Mouse (Mus musculus) neural tube, embryonic 15.5 days (tissue): ENCODE measurements around the gene Hand2. TPM values are rescaled to one million over a fixed set of nuclear protein-coding genes. Genes with fewer than 3 reads are reported as not detected.

ENCODE experiments used
- ATAC-seq: fragments of 200-750 bp; cut with Nextera tagmentation; 2 replicates; pipeline ENCODE4 v1.8.0; 2017; ENCODE audit warnings: mild to moderate bottlenecking, moderate TSS enrichment, moderate library complexity; ENCODE audit not compliant: low FRiP score
- H3K27ac ChIP-seq: fragments of 300-500 bp; sonication (generic); replicated peaks from 2 replicates; pipeline ENCODE4 v1.5.1; 2015; ENCODE audit warnings: mild to moderate bottlenecking, inconsistent platforms
- H3K27me3 ChIP-seq: fragments of 300-500 bp; sonication (generic); replicated peaks from 2 replicates; pipeline ENCODE4 v1.6.1; 2015; ENCODE audit warnings: inconsistent platforms
- H3K36me3 ChIP-seq: fragments of 300-500 bp; sonication (generic); 2 replicates; pipeline ENCODE4 v1.6.1; 2015; ENCODE audit warnings: inconsistent platforms
- H3K4me1 ChIP-seq: fragments of 300-500 bp; sonication (generic); 2 replicates; pipeline ENCODE4 v1.6.1; 2015; ENCODE audit warnings: inconsistent platforms
- H3K4me2 ChIP-seq: fragments of 300-500 bp; sonication (generic); 2 replicates; pipeline ENCODE4 v1.6.1; 2015; ENCODE audit warnings: inconsistent platforms, mild to moderate bottlenecking, moderate library complexity
- H3K4me3 ChIP-seq: fragments of 300-500 bp; sonication (generic); replicated peaks from 2 replicates; pipeline ENCODE4 v1.5.1; 2015; ENCODE audit warnings: mild to moderate bottlenecking, inconsistent platforms
- H3K9ac ChIP-seq: fragments of 300-500 bp; sonication (generic); replicated peaks from 2 replicates; pipeline ENCODE4 v1.6.1; 2015; ENCODE audit warnings: mild to moderate bottlenecking, inconsistent platforms
- H3K9me3 ChIP-seq: fragments of 300-500 bp; sonication (generic); replicated peaks from 2 replicates; pipeline ENCODE4 v1.6.1; 2016; ENCODE audit warnings: inconsistent platforms
- WGBS: fragments of 180-500 bp; shearing (Covaris S2); methylation state at CpG from one replicate; pipeline ENCODE4 v1.1.7; 2015; ENCODE audit warnings: mixed read lengths; 5-methylcytosine and 5-hydroxymethylcytosine counted together
- polyA plus RNA-seq: library from polyadenylated mRNA; unstranded; fragments of >200 nt; fragmentation: Nextera tagmentation; extraction: Ambion mirVana; gene quantifications from 2 replicates; pipeline ENCODE4 v1.2.1, GENCODE M21; 2015

Gene Hand2
- polyA plus RNA-seq, 1 experiment from 2014 or later, result not detected

- Histone ChIP-seq H3K4me1 (0 out of 2 replicates have a peak, but pooled peaks cover under 1% of the 10 kb centered on the region), H3K27ac (no peak overlapping the region), H3K4me3 (no peak overlapping the region), H3K4me2 (no peak overlapping the region), H3K36me3 (no peaks in the 10 kb centered on the region), H3K9me3 (no peaks in the 10 kb centered on the region), H3K9ac (no peak overlapping the region), H3K27me3 (peaks cover 97% of the 10 kb centered on the region)
- ATAC-seq, result no peak
- WGBS, result 6% methylated on average over 4 of the region's 4 CpGs
Measured at GRCm38 (mm10) chr8:57348251-57348650, 27.5 kb downstream of the Hand2 start.

GRCm38 (mm10) chr8:57348866-57349520, 28.2 kb downstream of the Hand2 start:
- WGBS, result 1% methylated on average over 23 of the region's 23 CpGs
- no peak overlapping the region for H3K4me2 ChIP-seq
- no peak for ATAC-seq
- H3K9ac ChIP-seq, result no peak overlapping the region
- H3K36me3 ChIP-seq, result no peaks in the 10 kb centered on the region
- H3K27me3 ChIP-seq, result peaks cover 97% of the 10 kb centered on the region
- peaks cover 8% of the 10 kb centered on the region for H3K4me1 ChIP-seq
- no peaks in the 10 kb centered on the region for H3K9me3 ChIP-seq
- H3K27ac ChIP-seq, result no peak overlapping the region
- H3K4me3 ChIP-seq, result no peak overlapping the region

DNA sequence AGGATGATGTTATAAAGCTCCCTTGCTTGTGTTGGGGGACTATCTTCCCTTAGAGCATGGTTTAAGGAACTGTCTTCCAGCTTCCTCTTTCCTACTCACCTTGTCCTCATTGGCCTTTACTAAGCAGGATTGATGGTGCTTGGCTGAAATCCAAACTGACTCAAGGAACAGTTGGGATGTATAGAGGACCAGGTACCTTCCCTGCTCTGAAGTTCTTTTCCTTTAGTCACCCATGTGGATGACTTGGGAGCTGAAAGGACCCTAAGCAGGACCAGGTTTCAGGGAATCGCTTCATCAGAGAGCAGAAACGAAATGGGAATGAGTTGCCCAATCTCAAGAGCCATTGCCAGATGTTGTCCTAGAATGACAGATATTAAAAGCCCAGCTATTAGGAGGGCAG, 31.1 kb downstream of the Hand2 start:
- H3K4me3 ChIP-seq, result no peak overlapping the region
- ATAC-seq, result no peak
- peaks cover 80% of the 10 kb centered on the region for H3K27me3 ChIP-seq
- H3K9me3 ChIP-seq, result no peaks in the 10 kb centered on the region
- H3K9ac ChIP-seq, result no peak overlapping the region
- peaks cover 9% of the 10 kb centered on the region for H3K4me1 ChIP-seq
- H3K27ac ChIP-seq, result no peak overlapping the region
- no peaks in the 10 kb centered on the region for H3K36me3 ChIP-seq
- H3K4me2 ChIP-seq, result no peak overlapping the region
- 29% methylated on average over 2 of the region's 2 CpGs for WGBS

- 1% methylated on average over 37 of the region's 37 CpGs for WGBS
- peak; percentile 96 for ATAC-seq
- no peaks in the 10 kb centered on the region for H3K36me3 ChIP-seq
- H3K4me3 ChIP-seq, result peak overlapping the region; percentile 44
- H3K9me3 ChIP-seq, result no peaks in the 10 kb centered on the region
- peak overlapping the region; percentile 37 for H3K9ac ChIP-seq
- H3K4me1 ChIP-seq, result peaks cover 9% of the 10 kb centered on the region
- H3K4me2 ChIP-seq, result peak overlapping the region; percentile 87
- no peak overlapping the region for H3K27ac ChIP-seq
- H3K27me3 ChIP-seq, result peaks cover 62% of the 10 kb centered on the region
Measured at GRCm38 (mm10) chr8:57353346-57354305, 32.8 kb downstream of the Hand2 start.

DNA sequence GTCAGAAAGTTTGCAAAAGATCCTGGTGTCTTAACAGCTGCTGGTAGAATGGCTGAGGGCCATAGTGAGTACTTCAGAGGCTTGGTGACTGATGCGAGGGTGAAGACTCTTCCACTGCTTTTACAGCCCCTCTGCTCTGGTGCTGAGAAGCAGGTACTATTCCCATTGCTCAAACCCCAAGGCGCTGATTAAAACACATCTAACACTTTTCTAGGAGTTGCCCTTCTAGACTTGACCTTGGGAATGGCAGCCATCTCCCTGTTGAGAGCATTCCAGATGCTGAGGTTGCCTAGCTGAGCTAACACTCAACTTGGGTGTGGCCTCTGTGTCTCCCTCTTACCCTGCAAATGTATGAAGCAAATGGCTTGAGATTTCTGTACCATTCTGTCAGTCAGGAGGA, 34.1 kb downstream of the Hand2 start:
- no peaks in the 10 kb centered on the region for H3K9me3 ChIP-seq
- H3K4me2 ChIP-seq, result no peak overlapping the region
- H3K4me3 ChIP-seq, result no peak overlapping the region
- H3K9ac ChIP-seq, result no peak overlapping the region
- no peaks in the 10 kb centered on the region for H3K36me3 ChIP-seq
- 70% methylated on average over 2 of the region's 2 CpGs for WGBS
- no peak for ATAC-seq
- H3K27me3 ChIP-seq, result peaks cover 50% of the 10 kb centered on the region
- H3K4me1 ChIP-seq, result peaks cover 9% of the 10 kb centered on the region
- H3K27ac ChIP-seq, result no peak overlapping the region

DNA sequence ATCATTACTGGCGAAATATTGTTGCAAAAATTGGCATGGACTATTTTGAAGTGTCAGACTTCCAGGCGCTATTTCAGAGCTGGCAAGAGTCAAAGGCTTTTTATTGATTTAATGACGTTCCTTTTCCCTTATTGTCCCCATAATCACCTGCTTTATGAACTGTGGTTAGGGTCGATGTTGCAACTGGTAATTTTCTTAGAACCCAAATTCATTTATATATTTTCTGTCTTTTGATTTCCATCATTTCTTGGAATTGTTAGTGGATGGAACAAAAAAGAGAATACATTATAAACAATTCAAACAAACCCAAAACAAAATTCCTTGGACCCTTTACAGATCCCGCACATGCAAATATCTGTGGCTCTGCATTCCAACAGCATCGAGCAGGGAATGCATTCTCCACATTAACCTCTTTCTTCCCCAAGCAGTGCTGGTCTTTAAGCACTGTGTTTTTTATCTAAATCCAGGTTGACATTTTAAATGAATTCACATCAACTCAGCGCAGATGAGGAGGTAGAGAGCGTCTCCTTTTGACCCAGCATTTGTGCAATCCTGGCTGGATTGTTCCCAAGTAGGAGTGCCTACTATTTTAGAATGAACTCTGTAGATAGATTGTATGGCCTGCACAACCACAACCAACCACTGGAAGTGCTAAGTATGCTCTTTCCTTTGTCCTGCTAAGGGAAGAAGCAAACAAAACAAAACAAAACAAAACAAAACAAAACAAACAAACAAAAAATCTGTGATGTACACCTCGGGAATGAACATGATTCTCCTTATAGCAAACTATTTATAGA, 35.9 kb downstream of the Hand2 start:
- Histone ChIP-seq H3K9ac (no peak overlapping the region), H3K4me3 (no peak overlapping the region), H3K27ac (no peak overlapping the region), H3K9me3 (no peaks in the 10 kb centered on the region), H3K36me3 (no peaks in the 10 kb centered on the region), H3K4me2 (no peak overlapping the region), H3K4me1 (peaks cover 9% of the 10 kb centered on the region), H3K27me3 (peaks cover 33% of the 10 kb centered on the region)
- 67% methylated on average over 9 of the region's 9 CpGs for WGBS
- ATAC-seq, result no peak

GRCm38 (mm10) chr8:57360493-57360892, 39.7 kb downstream of the Hand2 start:
- Histone ChIP-seq H3K4me3 (no peak overlapping the region), H3K4me1 (no peaks in the 10 kb centered on the region), H3K36me3 (no peaks in the 10 kb centered on the region), H3K27me3 (no peaks in the 10 kb centered on the region), H3K9ac (no peak overlapping the region), H3K4me2 (no peak overlapping the region), H3K9me3 (no peaks in the 10 kb centered on the region), H3K27ac (no peak overlapping the region)
- 60% methylated on average over 2 of the region's 2 CpGs for WGBS
- ATAC-seq, result no peak

GRCm38 (mm10) chr8:57361003-57361805, 40.4 kb downstream of the Hand2 start:
- Histone ChIP-seq H3K4me2 (no peak overlapping the region), H3K9me3 (no peaks in the 10 kb centered on the region), H3K4me1 (no peaks in the 10 kb centered on the region), H3K36me3 (no peaks in the 10 kb centered on the region), H3K27ac (no peak overlapping the region), H3K27me3 (no peaks in the 10 kb centered on the region), H3K9ac (no peak overlapping the region), H3K4me3 (no peak overlapping the region)
- WGBS, result 75% methylated on average over 8 of the region's 8 CpGs
- no peak for ATAC-seq

DNA sequence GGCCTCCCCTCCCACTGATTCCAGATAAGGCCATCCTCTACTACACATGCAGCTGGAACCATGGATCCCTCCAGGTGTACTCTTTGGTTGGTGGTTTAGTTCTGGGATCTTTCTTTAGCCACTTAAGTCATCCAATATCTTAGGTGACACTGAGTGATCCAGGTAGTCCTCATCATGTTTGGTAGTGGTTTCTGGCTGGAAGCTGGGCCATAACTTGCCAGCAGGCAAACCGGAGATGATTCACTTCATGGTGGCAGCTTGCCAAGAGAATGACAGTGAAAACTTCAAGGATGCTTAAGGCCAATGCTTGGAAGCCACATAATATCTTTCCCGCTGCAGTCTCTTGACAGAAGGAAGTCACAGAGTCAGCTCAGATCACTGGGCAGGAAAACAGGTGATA, 42.1 kb downstream of the Hand2 start:
- Histone ChIP-seq H3K36me3 (no peaks in the 10 kb centered on the region), H3K4me2 (no peak overlapping the region), H3K9ac (no peak overlapping the region), H3K4me1 (no peaks in the 10 kb centered on the region), H3K4me3 (no peak overlapping the region), H3K27me3 (no peaks in the 10 kb centered on the region), H3K9me3 (no peaks in the 10 kb centered on the region), H3K27ac (no peak overlapping the region)
- 75% methylated on average over 2 of the region's 2 CpGs for WGBS
- ATAC-seq, result no peak

DNA sequence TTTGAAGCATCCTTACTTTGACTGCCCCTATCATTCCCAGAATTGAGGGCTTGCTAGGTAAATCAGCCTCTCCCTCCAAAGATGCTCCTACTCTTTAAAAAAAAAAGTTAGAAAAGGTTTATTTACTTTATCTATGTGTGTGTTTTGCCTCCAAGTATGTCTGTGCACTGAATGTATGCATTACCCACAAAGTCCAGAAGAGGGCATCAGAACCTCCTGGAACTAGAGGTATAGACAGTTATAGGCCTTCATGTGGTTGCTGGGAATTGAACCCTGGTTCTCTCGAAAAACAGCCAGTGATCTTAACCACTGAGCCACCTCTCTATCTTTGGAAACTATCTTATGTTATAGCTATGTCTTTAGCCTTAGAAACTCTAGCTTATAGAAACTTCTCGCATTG, 53.3 kb downstream of the Hand2 start:
- no peak overlapping the region for H3K4me2 ChIP-seq
- no peak overlapping the region for H3K9ac ChIP-seq
- ATAC-seq, result no peak
- no peaks in the 10 kb centered on the region for H3K27me3 ChIP-seq
- no peak overlapping the region for H3K4me3 ChIP-seq
- H3K4me1 ChIP-seq, result no peaks in the 10 kb centered on the region
- H3K27ac ChIP-seq, result no peak overlapping the region
- 91% methylated on average over 2 of the region's 2 CpGs for WGBS
- no peaks in the 10 kb centered on the region for H3K9me3 ChIP-seq
- H3K36me3 ChIP-seq, result no peaks in the 10 kb centered on the region
